Mouse (Mus musculus) heart, embryonic 14.5 days (tissue): ENCODE results near the gene Natd1. TPM values are rescaled to one million over a fixed set of nuclear protein-coding genes. Genes with fewer than 3 reads are reported as not detected.
A peak's percentile ranks its signal among the peaks of the same experiment; 100 is the strongest.
"Not testable (repeated sequence)": the region's sequence is repeated elsewhere in the genome, so short reads cannot be mapped to it uniquely, and the experiment has no call there.

Experiments used
- ATAC-seq: fragments of 200-750 bp; cut with Nextera tagmentation; 2 replicates; pipeline ENCODE4 v1.8.0; 2017; ENCODE audit warnings: low read depth, moderate TSS enrichment; ENCODE audit not compliant: insufficient number of reproducible peaks, insufficient read depth, low FRiP score
- H3K27ac ChIP-seq, 2 experiments: fragments of 200-500 bp in 1 of 2; fragments of 300-500 bp in 1 of 2; sonication (generic) in 1 of 2; replicated peaks in 1 of 2; 2 replicates each; pipeline ENCODE4 v1.5.1; 2012 to 2014; ENCODE audit warnings: low read depth in 2 of 2, low read length in 2 of 2, control low read depth in 1 of 2, mild to moderate bottlenecking in 1 of 2, mixed read lengths in 1 of 2; ENCODE audit not compliant: control insufficient read depth in 1 of 2, insufficient read depth in 1 of 2
- H3K27me3 ChIP-seq: fragments of 300-500 bp; sonication (generic); 2 replicates; pipeline ENCODE4 v1.6.1; 2014; ENCODE audit warnings: mild to moderate bottlenecking, low read length, control low read depth; ENCODE audit not compliant: control insufficient read depth, insufficient read depth
- H3K36me3 ChIP-seq: fragments of 300-500 bp; sonication (generic); 2 replicates; pipeline ENCODE4 v1.6.1; 2014; ENCODE audit warnings: mild to moderate bottlenecking, control low read depth, low read length, mixed read lengths; ENCODE audit not compliant: control insufficient read depth, insufficient read depth
- H3K4me1 ChIP-seq, 2 experiments: fragments of 200-500 bp in 1 of 2; fragments of 300-500 bp in 1 of 2; sonication (generic) in 1 of 2; 2 replicates each; pipeline ENCODE4 v1.6.1; 2012 to 2014; ENCODE audit warnings: low read length in 2 of 2, control low read depth in 1 of 2, mixed read lengths in 1 of 2; ENCODE audit not compliant: control insufficient read depth in 2 of 2, insufficient read depth in 2 of 2
- H3K4me2 ChIP-seq: fragments of 300-500 bp; sonication (generic); 2 replicates; pipeline ENCODE4 v1.6.1; 2014; ENCODE audit warnings: mild to moderate bottlenecking, low read length
- H3K4me3 ChIP-seq, 2 experiments: fragments of 200-500 bp in 1 of 2; fragments of 300-500 bp in 1 of 2; sonication (generic) in 1 of 2; 2 replicates each; pipeline ENCODE4 v1.5.1; 2012 to 2014; ENCODE audit warnings: low read length in 2 of 2, mild to moderate bottlenecking in 2 of 2, control low read depth in 1 of 2, low read depth in 1 of 2, moderate library complexity in 1 of 2; ENCODE audit not compliant: control insufficient read depth in 1 of 2, insufficient read depth in 1 of 2
- H3K9ac ChIP-seq: fragments of 300-500 bp; sonication (generic); 2 replicates; pipeline ENCODE4 v1.6.1; 2014; ENCODE audit warnings: mild to moderate bottlenecking, low read length
- H3K9me3 ChIP-seq: fragments of 300-500 bp; sonication (generic); 2 replicates; pipeline ENCODE4 v1.6.1; 2016; ENCODE audit warnings: low read length, control low read depth; ENCODE audit not compliant: control insufficient read depth
- WGBS: fragments of 180-500 bp; shearing (Covaris S2); extraction: QIAGEN DNeasy Blood & Tissue Kit; methylation state at CpG from one replicate; pipeline ENCODE4 v1.1.7; 2014; 5-methylcytosine and 5-hydroxymethylcytosine counted together
- polyA plus RNA-seq: library from polyadenylated mRNA; unstranded; fragments of >200 nt; fragmentation: Nextera tagmentation; extraction: Ambion mirVana; gene quantifications from 2 replicates; pipeline ENCODE4 v1.2.1, GENCODE M21; 2014

The Natd1 gene
- polyA plus RNA-seq, 1 experiment from 2014 or later, result 20.4 TPM

DNA sequence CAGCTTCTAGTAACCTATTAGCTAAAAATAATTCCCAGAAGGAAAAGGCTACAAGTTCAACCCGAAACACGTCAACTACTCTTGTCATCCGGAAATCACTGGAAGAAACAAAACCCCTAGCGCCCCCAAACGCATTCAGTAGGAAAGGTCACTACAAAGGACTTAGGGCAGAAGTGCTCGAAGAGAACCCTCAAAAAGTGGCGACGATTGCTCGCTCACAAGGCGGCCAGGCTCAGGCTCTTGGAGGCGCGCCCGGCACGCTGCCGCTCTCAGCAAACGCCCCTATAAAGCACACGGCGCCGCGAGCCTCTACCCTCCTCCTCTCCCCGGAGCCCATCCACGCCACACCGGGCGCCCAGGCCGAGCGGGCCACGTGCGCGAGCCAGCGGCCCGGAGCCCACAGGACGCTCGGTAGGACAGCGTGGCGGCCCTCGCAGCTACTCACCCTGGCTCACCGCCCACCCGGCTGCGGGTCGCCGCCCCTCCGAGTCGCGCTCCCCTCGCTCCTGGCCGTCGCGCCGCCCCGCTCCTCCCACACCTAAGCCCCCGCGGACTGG lies 36.4 kb downstream of the Natd1 start:
- WGBS, result 0% methylated on average over 36 of the region's 52 CpGs
- H3K4me1 ChIP-seq, result peaks cover 23 to 52% of the 10 kb centered on the region in 2 experiments

DNA sequence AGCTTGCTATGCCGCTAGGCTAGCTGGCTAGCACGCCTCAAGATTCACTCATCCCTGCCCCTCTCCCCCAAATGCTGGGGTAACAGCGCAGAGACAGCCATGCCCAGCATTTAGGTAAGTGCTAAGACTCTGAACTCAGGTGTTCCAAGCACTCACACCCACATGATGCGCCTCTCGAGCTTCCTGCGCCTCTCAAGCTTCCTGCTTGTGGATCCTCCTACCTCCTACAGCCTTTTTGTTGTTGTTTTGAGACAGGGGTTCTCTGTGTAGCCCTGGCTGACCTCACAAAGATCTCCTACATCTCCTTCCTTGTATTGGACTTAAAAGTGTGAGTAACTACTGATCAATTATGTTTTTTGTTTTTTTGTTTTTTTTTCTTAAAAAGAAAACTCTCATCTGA lies 41.4 kb downstream of the Natd1 start:
- peaks cover 33 to 77% of the 10 kb centered on the region in 2 experiments for H3K4me1 ChIP-seq
- H3K4me2 ChIP-seq, result no peak overlapping the region
- no peaks in the 10 kb centered on the region for H3K9me3 ChIP-seq
- WGBS, result 77% methylated on average over 6 of the region's 6 CpGs
- 0 out of 4 replicates have a peak overlapping the region, but pooled peaks of 1 of the 2 experiments have one; percentile 19 for H3K27ac ChIP-seq
- H3K4me3 ChIP-seq, result no peak overlapping the region
- H3K9ac ChIP-seq, result peak overlapping the region; percentile 25; the same call in 1 of the 2 replicates
- H3K36me3 ChIP-seq, result peaks cover 32% of the 10 kb centered on the region
- H3K27me3 ChIP-seq, result no peaks in the 10 kb centered on the region
- ATAC-seq, result no peak

More for the DNA sequence above, 36.4 kb downstream of the Natd1 start:
- H3K4me2 ChIP-seq, result peak overlapping the region; percentile 77
- ATAC-seq, result peak; percentile 42
- peaks cover 16% of the 10 kb centered on the region for H3K36me3 ChIP-seq
- H3K9me3 ChIP-seq, result no peaks in the 10 kb centered on the region
- H3K4me3 ChIP-seq, result peak overlapping the region; percentile 87 to 99
- H3K9ac ChIP-seq, result peak overlapping the region; percentile 95
- H3K27ac ChIP-seq, result peak overlapping the region; percentile 81 to 97
- no peaks in the 10 kb centered on the region for H3K27me3 ChIP-seq

DNA sequence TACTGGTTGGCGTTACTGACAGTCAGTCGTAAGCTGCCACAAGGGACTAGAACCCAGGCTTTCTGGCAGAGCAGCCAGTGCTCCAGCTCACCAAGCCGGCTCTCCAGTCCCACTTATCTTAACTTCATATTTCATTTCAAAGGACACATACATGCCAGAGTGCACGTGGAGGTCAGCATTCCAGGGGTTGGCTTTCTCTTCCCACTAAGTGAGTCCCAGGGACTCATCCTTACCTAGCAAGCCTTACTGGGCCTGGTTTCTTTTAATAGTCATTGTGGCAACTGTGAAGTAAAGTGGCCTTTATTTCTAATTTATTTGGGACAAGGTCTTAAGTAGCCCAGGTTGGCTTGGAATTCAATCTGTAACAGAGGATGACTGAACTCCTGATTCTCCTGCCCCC lies 43.1 kb downstream of the Natd1 start:
- Histone ChIP-seq H3K9me3 (no peaks in the 10 kb centered on the region), H3K4me1 (peaks cover 32 to 81% of the 10 kb centered on the region in 2 experiments), H3K4me2 (peak overlapping the region; percentile 17; the same call in 1 of the 2 replicates), H3K9ac (no peak overlapping the region), H3K4me3 (no peak overlapping the region), H3K36me3 (peaks cover 39% of the 10 kb centered on the region), H3K27ac (peak overlapping the region in 1 of 2 experiments; percentile 2; a peak in 1 of 4 replicates), H3K27me3 (no peaks in the 10 kb centered on the region)
- 29% methylated on average over 4 of the region's 4 CpGs for WGBS
- no peak for ATAC-seq

DNA sequence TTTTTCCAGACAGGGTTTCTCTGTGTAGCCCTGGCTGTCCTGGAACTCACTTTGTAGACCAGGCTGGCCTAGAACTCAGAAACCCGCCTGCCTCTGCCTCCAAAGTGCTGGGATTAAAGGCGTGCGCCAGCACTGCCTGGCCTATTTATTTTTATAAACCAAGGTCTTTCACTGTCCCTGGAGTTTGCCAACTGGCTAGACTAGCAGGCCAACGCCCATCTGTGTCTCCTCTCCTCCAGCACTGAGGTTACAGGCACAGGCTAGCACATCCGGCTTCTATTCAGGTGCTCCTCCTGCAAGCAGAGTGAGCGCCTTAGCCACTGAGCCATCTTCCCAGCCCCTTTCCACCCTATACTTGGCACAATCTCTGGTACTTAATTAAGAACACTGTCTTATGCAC lies 45.1 kb downstream of the Natd1 start:
- WGBS, result 89% methylated on average over 6 of the region's 6 CpGs
- Histone ChIP-seq H3K36me3 (peaks cover 42% of the 10 kb centered on the region), H3K4me1 (peaks cover 25 to 68% of the 10 kb centered on the region in 2 experiments)
- not testable (repeated sequence) for H3K4me3 ChIP-seq, H3K9ac ChIP-seq, H3K27me3 ChIP-seq, H3K9me3 ChIP-seq, H3K27ac ChIP-seq, ATAC-seq, H3K4me2 ChIP-seq

DNA sequence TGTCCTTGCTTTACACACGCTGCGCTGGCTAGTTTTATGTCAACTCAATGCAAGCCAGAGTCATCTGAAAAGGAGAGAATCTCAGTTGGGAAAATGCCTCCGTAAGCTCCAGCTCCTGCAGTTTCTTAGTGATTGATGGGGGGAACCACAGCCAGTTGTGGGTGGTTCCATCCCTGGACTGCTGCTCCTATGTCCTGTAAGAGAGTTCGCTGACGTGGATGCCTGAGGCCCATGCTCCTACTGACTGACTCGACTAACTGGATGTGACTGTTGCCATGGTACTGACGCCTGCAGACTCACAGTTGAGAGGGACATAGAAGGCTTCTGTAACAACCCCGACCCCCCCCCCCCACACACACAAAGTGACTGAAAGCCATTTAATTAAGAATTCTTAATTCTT lies 46.6 kb downstream of the Natd1 start:
- H3K27ac ChIP-seq, result no peak overlapping the region
- H3K4me2 ChIP-seq, result no peak overlapping the region
- no peak for ATAC-seq
- no peaks in the 10 kb centered on the region for H3K9me3 ChIP-seq
- H3K4me1 ChIP-seq, result peaks cover 26 to 70% of the 10 kb centered on the region in 2 experiments
- no peak overlapping the region for H3K9ac ChIP-seq
- H3K27me3 ChIP-seq, result no peaks in the 10 kb centered on the region
- H3K36me3 ChIP-seq, result peaks cover 50% of the 10 kb centered on the region
- 73% methylated on average over 8 of the region's 8 CpGs for WGBS
- H3K4me3 ChIP-seq, result no peak overlapping the region

DNA sequence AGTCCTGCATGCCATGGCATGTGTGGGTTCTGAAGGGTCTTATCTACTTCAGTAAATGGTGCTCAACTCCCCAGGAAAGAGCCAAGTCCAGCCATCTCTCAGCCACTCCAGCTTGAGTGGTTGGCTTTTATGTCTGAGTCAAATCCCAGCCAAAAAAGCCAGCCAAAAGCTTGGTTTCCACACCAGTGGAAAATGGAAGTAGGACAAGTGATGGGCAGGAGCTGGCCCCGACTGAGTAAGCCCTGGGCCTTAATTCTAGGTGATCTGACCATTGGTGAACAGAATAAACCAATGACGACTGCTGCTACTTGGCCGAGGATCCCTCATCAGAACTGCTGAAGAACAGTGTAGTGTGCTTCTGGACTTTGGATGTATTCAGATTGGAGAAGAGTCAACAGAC lies 47.1 kb downstream of the Natd1 start:
- no peak overlapping the region for H3K4me3 ChIP-seq
- no peaks in the 10 kb centered on the region for H3K9me3 ChIP-seq
- no peaks in the 10 kb centered on the region for H3K27me3 ChIP-seq
- H3K4me1 ChIP-seq, result peaks cover 27 to 68% of the 10 kb centered on the region in 2 experiments
- H3K36me3 ChIP-seq, result peaks cover 50% of the 10 kb centered on the region
- no peak overlapping the region for H3K27ac ChIP-seq
- no peak overlapping the region for H3K4me2 ChIP-seq
- 87% methylated on average over 3 of the region's 3 CpGs for WGBS
- no peak overlapping the region for H3K9ac ChIP-seq
- ATAC-seq, result no peak

DNA sequence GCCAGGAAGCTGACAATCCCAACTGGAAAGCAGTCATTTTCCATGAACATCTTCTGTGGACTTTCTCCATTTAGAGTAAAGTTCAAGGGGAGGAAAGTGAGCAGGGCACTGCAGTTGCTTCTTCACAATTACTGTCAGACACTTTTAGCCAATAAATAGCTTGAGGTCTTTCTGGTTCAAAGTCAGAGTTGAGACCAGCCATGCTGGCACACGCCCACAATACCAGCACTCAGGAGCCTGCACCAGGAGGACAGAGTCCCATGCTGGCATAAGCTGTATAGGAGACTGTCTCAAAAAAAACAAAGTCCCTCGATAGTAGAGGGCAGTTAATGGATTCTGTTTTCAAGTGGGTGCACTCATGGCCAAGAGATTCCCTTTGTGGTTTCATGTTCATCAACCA lies 48.5 kb downstream of the Natd1 start:
- H3K4me1 ChIP-seq, result peaks cover 23 to 53% of the 10 kb centered on the region in 2 experiments
- H3K9ac ChIP-seq, result no peak overlapping the region
- no peak overlapping the region for H3K4me2 ChIP-seq
- H3K36me3 ChIP-seq, result peaks cover 59% of the 10 kb centered on the region
- no peak overlapping the region for H3K4me3 ChIP-seq
- ATAC-seq, result no peak
- no peaks in the 10 kb centered on the region for H3K9me3 ChIP-seq
- no peaks in the 10 kb centered on the region for H3K27me3 ChIP-seq
- H3K27ac ChIP-seq, result no peak overlapping the region; a peak in 1 of 4 replicates
- 57% methylated on average over 2 of the region's 2 CpGs for WGBS

DNA sequence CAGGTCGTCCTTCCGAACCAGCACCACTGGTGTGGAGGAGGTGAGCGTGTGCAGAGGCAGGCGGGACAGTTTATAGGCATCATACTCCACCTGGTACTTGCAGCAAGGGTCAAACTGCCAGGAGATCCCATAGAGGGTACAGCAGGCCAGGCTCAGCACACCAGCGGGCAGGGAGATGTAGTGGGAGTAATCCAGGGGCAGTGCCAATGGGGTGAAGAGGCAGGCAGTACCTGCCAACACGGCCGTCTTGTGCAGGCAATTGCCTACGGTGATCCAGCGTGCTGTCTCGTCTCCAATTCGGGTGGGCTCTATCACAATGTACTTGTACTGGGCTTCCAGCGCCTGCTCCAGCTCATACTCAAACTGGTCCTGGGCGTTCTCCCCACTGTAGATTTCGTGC lies 49.6 kb downstream of the Natd1 start:
- peaks cover 66% of the 10 kb centered on the region for H3K36me3 ChIP-seq

More for the DNA sequence above, 49.6 kb downstream of the Natd1 start:
- no peak overlapping the region for H3K4me3 ChIP-seq
- 84% methylated on average over 14 of the region's 14 CpGs for WGBS
- H3K27ac ChIP-seq, result no peak overlapping the region
- H3K4me2 ChIP-seq, result no peak overlapping the region
- no peaks in the 10 kb centered on the region for H3K27me3 ChIP-seq
- H3K9ac ChIP-seq, result no peak overlapping the region
- peaks cover 21 to 48% of the 10 kb centered on the region in 2 experiments for H3K4me1 ChIP-seq
- no peaks in the 10 kb centered on the region for H3K9me3 ChIP-seq
- no peak for ATAC-seq
